Mouse (Mus musculus): ENCODE results near the gene Hus1b. TPM values are rescaled to one million over a fixed set of nuclear protein-coding genes. Genes with fewer than 3 reads are reported as not detected.

Hus1b gene
- polyA plus RNA-seq, 1 experiment from 2014 or later: not detected

GRCm38 (mm10) chr13:30968311-30968710 lies 20.8 kb upstream of the Hus1b start:
- 62% methylated on average over 4 of the region's 4 CpGs for WGBS (ENCODE audit: insufficient replicate concordance)
- no peak overlapping the region for H3K4me2 ChIP-seq
- no peaks in the 10 kb centered on the region for H3K36me3 ChIP-seq (ENCODE audit: control insufficient read depth, insufficient read depth, low read length)
- H3K4me1 ChIP-seq (ENCODE audit: control insufficient read depth, insufficient read depth, low read length): peaks cover 16% of the 10 kb centered on the region
- no peak overlapping the region for H3K27ac ChIP-seq (ENCODE audit: low read depth, low read length)
- ATAC-seq (replicated peaks; ENCODE audit: insufficient number of reproducible peaks, low FRiP score, low TSS enrichment): no peak
- H3K4me3 ChIP-seq (ENCODE audit: low read depth, low read length): no peak overlapping the region
- H3K9ac ChIP-seq (ENCODE audit: low read depth, low read length): no peak overlapping the region
- H3K27me3 ChIP-seq (ENCODE audit: control insufficient read depth, insufficient read depth, low read length): no peaks in the 10 kb centered on the region
- no peaks in the 10 kb centered on the region for H3K9me3 ChIP-seq (replicated peaks; ENCODE audit: control insufficient read depth, low read length)

GRCm38 (mm10) chr13:30966507-30966911 lies 18.9 kb upstream of the Hus1b start:
- no peak overlapping the region for H3K27ac ChIP-seq (ENCODE audit: low read depth, low read length)
- no peaks in the 10 kb centered on the region for H3K27me3 ChIP-seq (ENCODE audit: control insufficient read depth, insufficient read depth, low read length)
- no peaks in the 10 kb centered on the region for H3K36me3 ChIP-seq (ENCODE audit: control insufficient read depth, insufficient read depth, low read length)
- WGBS (ENCODE audit: insufficient replicate concordance): 19% methylated on average over 10 of the region's 10 CpGs
- no peaks in the 10 kb centered on the region for H3K9me3 ChIP-seq (replicated peaks; ENCODE audit: control insufficient read depth, low read length)
- H3K4me3 ChIP-seq (ENCODE audit: low read depth, low read length): no peak overlapping the region
- H3K4me2 ChIP-seq: peak overlapping the region; percentile 52
- peaks cover 16% of the 10 kb centered on the region for H3K4me1 ChIP-seq (ENCODE audit: control insufficient read depth, insufficient read depth, low read length)
- ATAC-seq (replicated peaks; ENCODE audit: insufficient number of reproducible peaks, low FRiP score, low TSS enrichment): no peak
- peak overlapping the region; percentile 34; the same call in 1 of the 2 replicates for H3K9ac ChIP-seq (ENCODE audit: low read depth, low read length)

GRCm38 (mm10) chr13:30961932-30962331 lies 14.4 kb upstream of the Hus1b start:
- ATAC-seq (replicated peaks; ENCODE audit: insufficient number of reproducible peaks, low FRiP score, low TSS enrichment): no peak
- Histone ChIP-seq H3K36me3 (ENCODE audit: control insufficient read depth, insufficient read depth, low read length) (no peaks in the 10 kb centered on the region), H3K9me3 (replicated peaks; ENCODE audit: control insufficient read depth, low read length) (no peaks in the 10 kb centered on the region), H3K4me3 (ENCODE audit: low read depth, low read length) (no peak overlapping the region), H3K27me3 (ENCODE audit: control insufficient read depth, insufficient read depth, low read length) (no peaks in the 10 kb centered on the region), H3K4me2 (no peak overlapping the region), H3K9ac (ENCODE audit: low read depth, low read length) (no peak overlapping the region), H3K4me1 (ENCODE audit: control insufficient read depth, insufficient read depth, low read length) (peaks cover 9% of the 10 kb centered on the region), H3K27ac (ENCODE audit: low read depth, low read length) (no peak overlapping the region)
- WGBS (ENCODE audit: insufficient replicate concordance): 56% methylated on average over 2 of the region's 2 CpGs

- 70% methylated on average over 2 of the region's 2 CpGs for WGBS (ENCODE audit: insufficient replicate concordance)
- Histone ChIP-seq H3K27ac (ENCODE audit: low read depth, low read length) (no peak overlapping the region), H3K9ac (ENCODE audit: low read depth, low read length) (no peak overlapping the region), H3K9me3 (replicated peaks; ENCODE audit: control insufficient read depth, low read length) (no peaks in the 10 kb centered on the region), H3K4me3 (ENCODE audit: low read depth, low read length) (no peak overlapping the region), H3K4me1 (ENCODE audit: control insufficient read depth, insufficient read depth, low read length) (0 out of 2 replicates have a peak, but pooled peaks cover 2% of the 10 kb centered on the region), H3K36me3 (ENCODE audit: control insufficient read depth, insufficient read depth, low read length) (no peaks in the 10 kb centered on the region), H3K4me2 (no peak overlapping the region), H3K27me3 (ENCODE audit: control insufficient read depth, insufficient read depth, low read length) (no peaks in the 10 kb centered on the region)
- ATAC-seq (replicated peaks; ENCODE audit: insufficient number of reproducible peaks, low FRiP score, low TSS enrichment): no peak
Measured at GRCm38 (mm10) chr13:30960714-30961113, 13.2 kb upstream of the Hus1b start.

GRCm38 (mm10) chr13:30953580-30953979 lies 6.0 kb upstream of the Hus1b start:
- H3K9me3 ChIP-seq (replicated peaks; ENCODE audit: control insufficient read depth, low read length): no peaks in the 10 kb centered on the region
- 45% methylated on average over 1 of the region's 1 CpGs for WGBS (ENCODE audit: insufficient replicate concordance)
- no peak overlapping the region for H3K9ac ChIP-seq (ENCODE audit: low read depth, low read length)
- H3K4me2 ChIP-seq: no peak overlapping the region
- H3K4me1 ChIP-seq (ENCODE audit: control insufficient read depth, insufficient read depth, low read length): no peaks in the 10 kb centered on the region
- no peaks in the 10 kb centered on the region for H3K36me3 ChIP-seq (ENCODE audit: control insufficient read depth, insufficient read depth, low read length)
- no peaks in the 10 kb centered on the region for H3K27me3 ChIP-seq (ENCODE audit: control insufficient read depth, insufficient read depth, low read length)
- H3K4me3 ChIP-seq (ENCODE audit: low read depth, low read length): no peak overlapping the region
- no peak overlapping the region for H3K27ac ChIP-seq (ENCODE audit: low read depth, low read length)
- ATAC-seq (replicated peaks; ENCODE audit: insufficient number of reproducible peaks, low FRiP score, low TSS enrichment): no peak

- H3K9ac ChIP-seq (ENCODE audit: low read depth, low read length): no peak overlapping the region
- H3K4me3 ChIP-seq (ENCODE audit: low read depth, low read length): no peak overlapping the region
- no peaks in the 10 kb centered on the region for H3K9me3 ChIP-seq (replicated peaks; ENCODE audit: control insufficient read depth, low read length)
- H3K27ac ChIP-seq (ENCODE audit: low read depth, low read length): no peak overlapping the region
- H3K36me3 ChIP-seq (ENCODE audit: control insufficient read depth, insufficient read depth, low read length): no peaks in the 10 kb centered on the region
- ATAC-seq (replicated peaks; ENCODE audit: insufficient number of reproducible peaks, low FRiP score, low TSS enrichment): no peak
- no peaks in the 10 kb centered on the region for H3K27me3 ChIP-seq (ENCODE audit: control insufficient read depth, insufficient read depth, low read length)
- H3K4me2 ChIP-seq: no peak overlapping the region
- peaks cover 6% of the 10 kb centered on the region; the same call in 1 of the 2 replicates for H3K4me1 ChIP-seq (ENCODE audit: control insufficient read depth, insufficient read depth, low read length)
- 86% methylated on average over 2 of the region's 2 CpGs for whole genome bisulfite sequencing (ENCODE audit: insufficient replicate concordance)
Measured at GRCm38 (mm10) chr13:30952044-30952443, 4.5 kb upstream of the Hus1b start.

GRCm38 (mm10) chr13:30949181-30949580 lies 1.6 kb upstream of the Hus1b start:
- no peak overlapping the region for H3K4me2 ChIP-seq
- H3K4me3 ChIP-seq (ENCODE audit: low read depth, low read length): no peak overlapping the region
- no peaks in the 10 kb centered on the region for H3K27me3 ChIP-seq (ENCODE audit: control insufficient read depth, insufficient read depth, low read length)
- H3K9ac ChIP-seq (ENCODE audit: low read depth, low read length): no peak overlapping the region
- ATAC-seq (replicated peaks; ENCODE audit: insufficient number of reproducible peaks, low FRiP score, low TSS enrichment): no peak
- WGBS (ENCODE audit: insufficient replicate concordance): 91% methylated on average over 9 of the region's 9 CpGs
- no peaks in the 10 kb centered on the region for H3K36me3 ChIP-seq (ENCODE audit: control insufficient read depth, insufficient read depth, low read length)
- peaks cover 7% of the 10 kb centered on the region; the same call in 1 of the 2 replicates for H3K4me1 ChIP-seq (ENCODE audit: control insufficient read depth, insufficient read depth, low read length)
- no peak overlapping the region for H3K27ac ChIP-seq (ENCODE audit: low read depth, low read length)
- H3K9me3 ChIP-seq (replicated peaks; ENCODE audit: control insufficient read depth, low read length): no peaks in the 10 kb centered on the region

GRCm38 (mm10) chr13:30947129-30947528 lies 430 bp downstream of the Hus1b start:
- Histone ChIP-seq H3K4me1 (ENCODE audit: control insufficient read depth, insufficient read depth, low read length) (peaks cover 7% of the 10 kb centered on the region; the same call in 1 of the 2 replicates), H3K9ac (ENCODE audit: low read depth, low read length) (no peak overlapping the region), H3K4me3 (ENCODE audit: low read depth, low read length) (no peak overlapping the region), H3K4me2 (no peak overlapping the region), H3K27ac (ENCODE audit: low read depth, low read length) (no peak overlapping the region), H3K9me3 (replicated peaks; ENCODE audit: control insufficient read depth, low read length) (no peaks in the 10 kb centered on the region), H3K27me3 (ENCODE audit: control insufficient read depth, insufficient read depth, low read length) (no peaks in the 10 kb centered on the region), H3K36me3 (ENCODE audit: control insufficient read depth, insufficient read depth, low read length) (no peaks in the 10 kb centered on the region)
- no peak for ATAC-seq (replicated peaks; ENCODE audit: insufficient number of reproducible peaks, low FRiP score, low TSS enrichment)
- 87% methylated on average over 15 of the region's 15 CpGs for WGBS (ENCODE audit: insufficient replicate concordance)

- H3K27me3 ChIP-seq (ENCODE audit: control insufficient read depth, insufficient read depth, low read length): no peaks in the 10 kb centered on the region
- no peaks in the 10 kb centered on the region for H3K36me3 ChIP-seq (ENCODE audit: control insufficient read depth, insufficient read depth, low read length)
- H3K4me2 ChIP-seq: no peak overlapping the region
- H3K4me1 ChIP-seq (ENCODE audit: control insufficient read depth, insufficient read depth, low read length): peaks cover 7% of the 10 kb centered on the region; the same call in 1 of the 2 replicates
- peak overlapping the region; percentile 43; the same call in 1 of the 2 replicates for H3K27ac ChIP-seq (ENCODE audit: low read depth, low read length)
- H3K4me3 ChIP-seq (ENCODE audit: low read depth, low read length): no peak overlapping the region
- no peak for ATAC-seq (replicated peaks; ENCODE audit: insufficient number of reproducible peaks, low FRiP score, low TSS enrichment)
- no peak overlapping the region for H3K9ac ChIP-seq (ENCODE audit: low read depth, low read length)
- H3K9me3 ChIP-seq (replicated peaks; ENCODE audit: control insufficient read depth, low read length): no peaks in the 10 kb centered on the region
Measured at GRCm38 (mm10) chr13:30945788-30946187, 1.8 kb downstream of the Hus1b start.

All from heart, embryonic 11.5 days (tissue).